Mouse (Mus musculus) megakaryocyte, adult 5-6 weeks (primary cell): ENCODE data around the gene Vav3. TPM values are rescaled to one million over a fixed set of nuclear protein-coding genes. Genes with fewer than 3 reads are reported as not detected.

Experiments
- ATAC-seq: 2 replicates; pipeline ENCODE4 v1.8.0; 2016; ENCODE audit warnings: mild to moderate bottlenecking, inconsistent platforms; ENCODE audit not compliant: poor library complexity, severe bottlenecking
- total RNA-seq, 2 experiments: library from RNA; stranded (forward) in 1 of 2; stranded (reverse) in 1 of 2; fragments of 153-499, 151-499 nt in 1 of 2; fragments of 221-1000, 200-1000 nt in 1 of 2; gene quantifications; 2 replicates each; pipeline versions ENCODE4 v1.2.3 to v1.2.4; 2015 to 2017

Gene Vav3
- total RNA-seq (2015) (44.2 and 49.7 TPM in 2 replicates), total RNA-seq (2017) (60.9 and 67.8 TPM in 2 replicates)

DNA sequence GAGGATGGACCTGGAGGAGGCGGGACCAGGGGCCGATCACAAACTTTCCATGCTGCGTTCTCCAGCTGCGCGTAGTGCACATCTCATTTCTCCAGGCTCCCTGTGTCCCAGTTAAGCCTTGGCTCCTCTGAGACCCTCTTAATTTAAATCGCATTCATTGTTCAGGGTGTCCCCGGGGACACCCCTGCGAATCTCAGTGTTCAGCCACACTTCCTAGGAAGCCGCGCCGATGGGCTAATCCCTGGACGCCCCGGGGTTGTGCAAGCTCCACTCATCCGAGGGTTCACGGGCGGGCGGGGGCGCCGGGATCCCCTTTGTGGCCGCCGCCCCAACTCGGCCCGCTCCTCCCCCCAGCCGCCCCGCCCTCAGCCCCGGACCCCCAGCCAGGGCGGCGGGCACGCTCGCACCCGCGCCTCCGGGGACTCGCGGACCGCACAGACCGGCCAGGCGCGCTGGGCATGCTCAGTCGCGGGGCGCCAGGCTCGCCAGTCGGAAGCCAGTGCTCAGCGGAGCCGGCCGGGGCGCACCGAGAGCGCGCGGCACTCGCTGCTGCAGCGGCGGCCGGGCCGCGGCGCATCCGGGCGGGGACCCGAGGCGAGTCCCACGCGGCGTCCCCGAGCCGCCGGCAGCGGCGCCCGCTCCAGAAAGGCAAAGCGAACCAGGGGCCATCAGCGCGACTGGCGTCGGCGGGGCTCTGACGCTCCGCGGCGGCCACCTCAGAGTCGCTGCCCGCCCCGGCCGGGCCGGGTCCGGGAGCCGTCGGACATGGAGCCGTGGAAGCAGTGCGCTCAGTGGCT, at the start of gene Vav3:
TSS of gene Vav3 (plus strand) at position 380 of the 797 bp plus-strand sequence.
- peak; percentile 60 for ATAC-seq

DNA sequence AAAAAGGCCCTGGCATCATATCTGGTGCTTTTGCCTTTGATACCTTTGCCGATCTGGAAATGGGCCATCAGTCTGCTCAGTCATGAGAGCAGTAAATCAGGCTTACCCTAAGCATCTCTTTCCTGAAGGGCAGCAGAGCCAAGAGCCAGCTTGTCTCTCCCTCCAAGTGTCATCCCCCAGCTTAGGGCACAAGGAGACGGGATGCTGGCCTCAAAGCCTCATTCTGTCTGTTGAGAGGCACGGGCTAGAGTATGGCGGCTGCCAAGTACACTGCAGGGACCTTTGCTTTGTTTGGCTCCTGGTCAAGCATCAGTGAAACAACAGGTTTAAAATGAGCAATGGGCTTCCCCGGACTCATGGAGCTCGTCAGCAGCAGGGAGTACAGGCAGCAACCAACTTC, 41.6 kb upstream of the Vav3 start:
- ATAC-seq = no peak

DNA sequence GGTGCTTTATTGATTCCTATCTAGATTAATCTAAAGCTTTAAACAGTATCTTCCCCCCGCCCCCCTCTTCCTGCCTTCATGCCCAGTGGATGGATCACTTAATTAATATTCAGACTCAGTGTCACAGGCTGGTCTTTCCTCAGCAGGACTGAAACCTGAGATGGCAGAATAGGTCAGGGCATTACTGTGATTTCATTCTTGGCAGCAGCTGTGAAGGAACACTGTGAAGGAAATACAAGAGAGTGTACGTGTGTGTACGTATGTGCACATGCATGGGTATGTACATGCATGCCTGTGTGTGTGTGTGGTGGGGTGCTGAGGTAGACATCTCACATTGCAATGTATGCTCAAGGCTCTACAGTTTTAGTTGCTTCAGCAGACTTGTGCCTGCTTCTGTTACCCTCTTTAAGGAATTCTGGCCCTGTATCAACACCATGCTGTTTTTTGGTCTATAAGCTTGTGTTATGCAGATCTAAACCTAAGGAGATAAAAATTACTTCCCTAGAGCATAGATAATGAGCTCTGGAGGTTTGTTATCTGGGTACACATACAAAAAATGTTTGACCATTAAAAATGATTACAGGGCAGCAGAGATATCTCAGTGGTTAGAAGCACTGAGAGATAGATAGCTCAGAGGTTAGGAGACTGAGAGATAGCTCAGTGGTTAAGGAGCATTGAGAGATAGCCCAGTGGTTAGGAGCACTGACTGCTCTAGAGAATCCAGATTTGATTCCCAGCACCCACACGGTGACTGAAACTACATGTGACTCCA, 41.0 kb upstream of the Vav3 start:
- no peak for ATAC-seq

DNA sequence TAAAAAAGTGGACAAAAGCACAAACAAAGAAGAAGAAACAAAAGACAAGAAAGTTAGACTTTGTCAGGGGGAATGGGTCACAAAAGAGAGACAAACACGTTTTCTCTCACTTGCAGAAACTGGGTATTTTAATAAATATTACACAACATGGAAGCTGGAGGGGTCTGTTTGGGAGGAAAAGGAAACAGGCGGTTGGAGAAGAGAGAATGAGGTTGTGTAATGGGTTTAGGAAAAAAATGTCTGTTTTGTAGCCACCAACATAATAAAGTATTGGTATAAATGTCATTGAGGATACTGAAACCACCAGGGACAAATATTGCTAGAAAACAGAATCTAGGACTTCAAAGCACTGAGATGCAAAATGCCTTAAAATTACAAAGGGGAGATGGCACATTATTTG, 38.4 kb upstream of the Vav3 start:
- no peak for ATAC-seq

DNA sequence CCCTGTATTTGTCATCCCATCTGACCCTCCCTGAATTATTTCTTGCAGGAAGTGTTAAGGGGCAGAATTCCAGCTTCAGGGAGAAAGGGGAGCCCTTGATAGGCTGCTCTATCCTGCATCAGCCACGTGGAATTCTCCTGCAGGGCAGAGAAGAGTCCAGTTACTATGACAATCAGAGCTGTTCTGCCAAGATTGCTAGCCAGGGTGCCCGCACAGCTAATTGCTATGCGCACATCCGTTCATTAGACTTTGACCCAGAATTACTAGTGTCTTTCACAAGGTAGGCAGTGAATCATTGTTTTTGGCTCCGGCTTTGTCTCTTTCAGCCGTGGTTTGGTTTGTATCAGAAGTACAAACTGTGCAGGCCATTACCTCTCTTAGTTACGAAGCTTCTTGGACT, 33.0 kb upstream of the Vav3 start:
- ATAC-seq = no peak

DNA sequence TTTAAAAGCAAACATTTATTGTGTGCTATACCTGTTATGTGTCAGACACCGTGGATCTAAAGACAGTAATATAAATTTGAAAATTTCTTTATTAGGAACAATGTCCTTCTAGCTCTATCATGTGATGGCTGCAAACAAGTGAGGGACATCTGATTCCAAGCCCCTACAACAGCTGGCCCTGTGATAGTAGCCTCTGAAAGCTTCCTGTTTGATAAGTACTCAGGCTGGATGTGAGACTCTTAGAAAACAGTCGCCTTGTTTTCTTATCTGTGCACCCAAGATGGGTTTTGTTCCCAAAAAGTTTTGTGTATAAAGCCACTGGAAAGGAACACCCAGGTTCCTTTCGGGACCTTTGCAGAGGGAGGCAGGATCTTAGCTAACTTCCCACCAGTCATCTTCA, 32.0 kb upstream of the Vav3 start:
- no peak for ATAC-seq

DNA sequence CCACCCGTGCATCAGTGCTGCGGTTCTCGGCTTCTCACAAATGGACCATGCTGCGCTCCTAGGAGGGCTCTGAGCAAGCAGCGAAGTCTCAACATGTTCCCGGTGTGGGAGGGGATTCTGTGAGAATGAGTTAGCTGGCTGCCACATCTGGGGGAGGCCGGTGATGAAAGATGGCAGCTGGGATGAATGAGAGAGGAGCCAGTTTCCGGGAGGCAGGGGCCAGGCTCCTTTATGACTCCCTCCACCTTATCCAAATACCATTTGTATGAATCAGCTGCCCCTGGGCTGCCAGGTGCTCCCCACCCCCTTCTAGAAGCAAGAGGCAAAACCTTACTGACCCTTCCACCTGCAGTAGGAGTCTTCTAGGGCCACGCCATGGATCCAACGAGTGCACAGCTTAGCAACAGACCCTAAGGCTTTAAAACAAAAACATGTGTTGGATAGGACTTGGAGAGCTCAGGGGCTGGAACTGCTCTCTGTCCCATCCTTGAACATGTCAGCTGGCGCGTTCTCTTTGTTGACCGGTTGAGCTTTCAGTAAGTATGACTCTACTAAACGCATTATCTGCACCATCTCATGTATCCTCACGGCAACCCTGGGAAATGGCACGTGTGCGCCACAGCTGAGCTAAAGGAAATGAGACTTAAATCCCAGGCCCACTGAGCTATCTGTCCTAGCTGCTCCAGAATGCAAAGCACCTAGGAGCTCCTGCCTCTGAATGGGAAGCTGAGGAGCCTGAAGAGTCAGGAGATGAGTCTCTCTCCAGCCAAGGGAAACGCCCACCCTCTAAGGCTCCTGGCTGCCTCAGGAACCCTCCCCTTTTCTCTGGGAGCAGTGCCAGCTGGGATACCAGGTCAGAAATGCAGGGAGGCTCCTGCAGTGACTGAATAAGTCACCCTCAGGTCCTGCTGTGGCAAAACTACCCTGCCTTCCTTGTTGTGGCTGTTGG, 30.9 kb upstream of the Vav3 start:
- ATAC-seq = no peak

DNA sequence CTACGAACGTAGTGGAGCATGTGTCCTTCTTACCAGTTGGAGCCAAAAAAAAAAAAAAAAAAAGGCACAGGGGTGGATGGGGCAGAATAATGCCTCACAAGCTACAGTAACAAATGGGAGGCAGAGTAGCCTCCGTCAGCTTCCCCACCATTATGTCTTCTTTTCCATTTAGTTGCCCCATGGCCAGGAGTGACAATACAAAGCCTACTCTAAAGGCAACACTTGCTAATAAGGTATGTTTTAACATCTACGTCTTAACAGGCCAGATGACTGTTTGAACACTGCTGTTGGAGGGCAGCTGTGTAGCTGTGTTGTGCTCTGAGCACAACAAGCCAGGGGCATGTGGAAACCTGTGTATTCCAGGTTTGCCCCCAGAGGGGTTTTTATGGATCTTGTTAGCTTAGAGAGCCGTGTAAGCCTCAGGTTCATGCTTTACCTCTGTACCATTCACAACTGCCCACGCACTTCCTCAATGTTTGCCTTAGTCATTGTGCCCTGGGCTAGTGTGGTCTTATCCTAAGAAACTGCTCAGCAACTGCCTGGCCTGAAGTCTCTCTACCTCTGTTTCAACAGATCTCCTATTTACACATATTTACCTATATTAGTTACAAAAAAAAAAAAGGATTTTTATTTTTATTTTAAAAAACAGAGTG, 29.2 kb upstream of the Vav3 start:
- peak; percentile 94 for ATAC-seq

DNA sequence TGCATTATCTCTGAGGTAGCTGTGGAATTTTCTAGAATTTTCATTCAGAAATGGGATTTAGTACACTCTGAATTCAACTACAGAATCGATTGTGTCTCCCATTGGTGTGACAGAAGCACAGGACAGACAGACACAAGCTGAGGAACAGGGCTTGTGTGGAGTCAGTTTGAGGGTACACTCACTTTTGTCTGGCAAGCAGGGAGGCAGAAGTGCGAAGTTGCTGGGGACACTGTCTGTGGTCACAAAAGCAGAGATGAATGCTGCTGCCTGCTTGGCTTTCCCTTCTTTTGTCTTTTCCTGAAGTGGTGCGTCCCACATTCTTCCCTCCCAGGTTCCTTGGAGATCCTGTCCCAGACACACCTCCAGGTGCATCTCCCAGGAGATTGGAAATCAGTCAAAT, 28.6 kb upstream of the Vav3 start:
- no peak for ATAC-seq

DNA sequence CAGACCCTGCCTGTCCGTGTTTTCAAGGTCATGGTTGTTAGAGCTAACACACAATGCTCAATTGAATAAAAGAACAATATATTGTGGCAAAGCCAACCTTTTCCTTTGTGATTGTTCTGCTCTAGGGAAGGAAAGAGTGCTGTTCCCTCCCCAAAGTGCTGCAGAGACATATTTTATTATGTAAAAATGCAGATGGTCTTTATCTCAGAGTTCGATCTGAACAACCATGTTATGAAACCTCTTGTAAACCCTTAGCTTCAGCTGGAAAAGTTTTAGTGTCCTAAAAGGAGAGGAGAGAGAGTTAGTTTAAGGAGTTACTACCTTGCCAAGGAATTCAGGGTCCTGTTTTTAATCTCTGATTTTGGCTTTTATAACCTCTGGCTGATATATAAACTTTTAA, 27.0 kb upstream of the Vav3 start:
- ATAC-seq = no peak

DNA sequence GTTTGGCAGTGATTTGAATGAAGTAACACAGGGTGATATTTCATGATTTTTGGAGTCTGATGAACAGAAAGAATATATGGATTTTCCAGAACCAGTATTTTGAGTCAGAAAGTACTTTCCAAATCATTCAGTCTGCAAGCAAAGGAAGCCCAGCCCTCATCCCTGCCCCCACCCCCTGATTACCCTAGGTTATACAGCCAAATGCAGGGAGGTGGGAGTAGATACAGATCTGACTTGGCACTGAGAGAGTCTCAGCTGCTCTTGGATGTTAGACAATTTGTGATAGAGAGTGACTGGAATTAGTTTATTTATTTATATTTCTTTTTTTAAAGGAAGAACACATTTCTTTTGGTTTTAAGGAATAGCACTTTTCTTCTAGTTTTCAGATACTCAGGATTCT, 18.2 kb upstream of the Vav3 start:
- no peak for ATAC-seq

DNA sequence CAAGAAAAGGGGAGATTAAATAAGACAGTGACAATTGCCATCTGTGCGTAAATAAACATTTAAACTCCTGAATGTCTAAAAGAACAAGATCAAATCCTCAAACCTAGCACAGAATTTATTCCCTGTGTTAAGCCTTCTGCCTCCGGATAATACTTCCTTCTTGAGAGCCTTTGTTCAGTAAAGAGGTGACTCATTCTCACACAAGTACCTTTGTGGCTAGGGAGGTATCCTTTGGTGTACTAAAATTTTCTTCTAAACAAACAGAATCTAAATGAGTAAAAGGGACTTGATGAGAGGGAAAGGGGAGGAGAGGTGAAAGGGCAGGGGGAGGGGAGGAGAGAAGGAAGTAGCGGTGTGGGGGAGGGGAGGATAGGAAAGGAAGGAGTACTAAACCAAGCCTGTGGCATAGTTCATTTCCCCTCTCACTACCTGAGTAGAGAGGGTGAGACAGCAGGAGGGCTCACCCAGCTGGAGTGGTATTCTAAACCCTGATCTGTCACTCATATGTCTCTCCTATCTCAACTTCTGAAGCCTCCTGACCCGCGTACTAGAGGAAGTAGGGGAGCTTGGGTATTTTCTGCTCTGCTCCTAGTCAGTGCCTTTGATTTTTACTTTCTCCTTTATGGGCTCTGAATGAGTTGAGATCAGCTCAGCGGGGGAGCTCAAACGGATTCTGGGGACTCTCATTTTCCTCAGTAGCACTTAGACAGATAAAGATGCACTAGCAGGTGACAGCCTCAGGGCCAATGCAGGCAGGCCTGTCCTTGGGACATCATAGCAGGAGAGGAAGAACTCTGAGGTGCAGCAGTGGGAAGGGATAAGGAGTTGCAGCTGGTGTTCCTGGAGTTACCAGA, 16.8 kb upstream of the Vav3 start:
- ATAC-seq = peak; percentile 73

DNA sequence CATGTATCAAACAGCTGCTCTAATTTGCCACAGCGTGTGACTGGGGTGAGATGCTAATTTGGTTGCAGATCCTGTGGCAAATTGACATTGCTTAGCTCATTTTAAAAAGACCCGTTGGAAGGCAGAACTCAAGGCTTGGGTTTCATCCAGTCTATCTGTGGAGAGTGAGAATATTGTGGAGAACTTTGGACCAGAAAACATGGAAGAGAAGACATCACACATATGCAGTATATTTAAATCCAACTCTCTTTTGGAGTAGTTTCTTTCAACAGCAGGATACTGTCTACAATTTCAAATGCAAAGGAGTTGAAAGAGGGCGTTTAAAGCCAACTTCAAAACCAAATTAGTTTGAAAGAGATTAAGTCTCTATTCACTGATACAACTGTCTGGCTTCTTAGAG, 13.3 kb upstream of the Vav3 start:
- no peak for ATAC-seq

DNA sequence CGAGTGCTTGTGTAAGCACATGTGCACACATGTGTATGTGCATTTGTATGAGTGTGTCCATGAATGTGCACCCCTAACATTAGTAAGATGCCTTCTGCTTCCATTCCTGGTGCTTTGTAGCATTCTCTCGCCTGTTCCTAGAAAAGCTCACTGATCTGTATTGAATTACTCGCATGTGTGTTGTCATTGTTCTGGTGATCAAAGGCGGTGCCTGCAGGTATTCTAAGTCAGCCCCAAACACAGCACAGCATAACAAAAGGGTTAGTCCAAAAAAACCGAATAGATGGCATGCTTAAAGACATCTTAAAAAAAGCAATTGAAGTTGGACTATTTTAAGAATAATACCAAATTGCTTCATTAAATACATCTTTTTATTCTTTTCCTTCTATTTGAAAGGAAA, 7.7 kb upstream of the Vav3 start:
- ATAC-seq = no peak

DNA sequence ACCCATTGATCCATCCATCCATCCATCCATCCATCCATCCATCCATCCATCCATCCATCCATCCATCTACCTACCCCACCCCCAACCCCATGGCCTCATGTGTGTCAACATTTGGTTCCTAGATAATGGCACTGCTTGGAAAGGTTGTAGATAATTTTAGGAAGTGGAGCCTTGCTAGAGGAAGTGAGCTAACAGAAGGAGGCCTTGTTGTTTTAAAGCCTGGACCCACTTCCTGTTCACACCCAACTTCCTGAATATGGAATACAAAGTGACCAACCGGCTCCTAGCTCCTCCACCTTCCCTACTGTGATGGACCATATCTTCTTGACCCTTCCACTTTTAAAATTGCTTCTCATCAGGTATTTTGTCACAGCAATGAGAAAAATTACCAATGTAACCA, 5.0 kb upstream of the Vav3 start:
- peak; percentile 91 for ATAC-seq

DNA sequence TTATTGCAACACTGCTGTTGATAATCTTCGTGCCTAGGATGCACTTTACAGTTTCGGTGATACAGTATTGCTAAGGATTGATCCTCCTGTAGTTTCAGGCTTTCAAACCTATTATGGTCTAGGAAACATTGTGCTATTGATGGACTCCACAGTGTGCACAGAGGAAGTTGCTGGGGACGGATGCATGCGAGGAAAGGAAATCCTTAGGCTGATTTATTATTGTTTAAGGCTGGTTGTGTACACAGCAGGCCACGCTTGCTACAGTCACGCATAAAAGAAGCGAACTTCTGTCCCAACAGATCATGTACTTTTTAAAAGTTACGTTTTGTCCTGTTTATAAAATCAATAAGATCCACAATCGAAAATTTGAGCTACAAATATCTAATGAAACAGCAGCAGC, 1.2 kb upstream of the Vav3 start:
- ATAC-seq = no peak

DNA sequence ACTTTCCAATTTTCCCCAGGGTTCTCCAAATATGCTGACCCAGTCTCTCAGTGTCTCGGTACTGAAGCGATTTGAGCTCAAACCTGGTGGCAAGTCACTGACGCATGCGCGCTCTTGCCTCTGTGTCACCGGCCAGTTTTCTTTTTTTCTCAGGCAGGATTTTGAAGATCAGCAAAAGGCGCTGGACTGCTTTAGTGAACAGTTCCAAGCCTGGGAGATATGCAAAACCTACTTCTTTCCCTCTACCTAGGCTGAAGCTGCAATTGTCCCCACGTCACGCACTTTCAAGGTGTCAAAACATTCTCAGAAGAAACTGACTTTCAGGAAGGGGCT, 546 bp upstream of the Vav3 start:
- peak; percentile 10 for ATAC-seq

DNA sequence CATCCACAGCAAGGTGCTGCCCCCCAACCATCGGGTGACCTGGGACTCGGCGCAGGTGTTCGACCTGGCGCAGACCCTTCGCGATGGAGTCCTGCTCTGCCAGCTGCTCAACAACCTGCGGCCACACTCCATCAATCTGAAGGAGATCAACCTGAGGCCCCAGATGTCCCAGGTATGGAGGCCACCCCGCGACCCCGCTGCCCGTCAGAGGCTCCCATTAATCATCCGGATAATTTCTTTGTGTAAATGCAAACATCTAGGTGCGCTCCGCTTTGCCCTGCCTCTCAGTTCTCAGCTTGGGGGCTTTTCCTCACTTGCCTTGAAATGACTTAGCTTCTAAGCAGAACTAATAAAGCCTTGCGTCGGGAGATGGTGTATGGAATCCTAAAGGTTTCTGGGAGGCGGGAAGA, 623 bp downstream of the Vav3 start:
- ATAC-seq = no peak

DNA sequence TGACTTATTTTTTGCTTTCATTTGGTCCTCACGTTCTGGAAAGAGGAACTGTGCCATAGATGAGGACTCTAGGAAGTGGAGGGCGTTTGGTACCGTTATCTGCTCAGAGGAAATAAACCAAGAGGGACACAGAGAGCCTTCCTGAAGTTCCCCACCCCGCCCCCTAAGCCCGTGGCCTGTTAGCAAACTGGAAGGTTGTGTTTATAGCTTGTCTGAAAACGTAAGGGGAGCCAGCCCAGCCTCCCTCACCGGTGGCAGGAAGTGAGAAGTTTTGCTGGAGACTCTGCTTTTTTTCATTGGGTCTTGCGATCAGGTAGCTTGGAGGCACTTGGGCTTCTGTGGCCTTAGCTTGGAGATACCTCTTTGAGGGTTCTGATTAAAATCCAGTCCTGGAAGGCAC, 1.2 kb downstream of the Vav3 start:
- ATAC-seq = peak; percentile 68
